Mouse (Mus musculus) thymus, adult 2 months (tissue): Measurements from ENCODE around the gene Sfta2.

Source experiments
- CTCF ChIP-seq: fragments of 200-500 bp; IDR thresholded peaks from 2 replicates; pipeline ENCODE4 v1.5.1; 2012; ENCODE audit warnings: mild to moderate bottlenecking, control low read depth, low read length, moderate library complexity, borderline replicate concordance; ENCODE audit not compliant: control insufficient read depth, poor library complexity, insufficient read depth; ENCODE audit errors: extremely low read depth
- POLR2A ChIP-seq: fragments of 200-500 bp; IDR thresholded peaks from 2 replicates; pipeline ENCODE4 v1.6.1; 2012; ENCODE audit warnings: mild to moderate bottlenecking, low read length, control low read depth, moderate library complexity; ENCODE audit not compliant: control insufficient read depth, poor library complexity, insufficient read depth; ENCODE audit errors: extremely low read depth

GRCm38 (mm10) chr17:35697429-35697758, 96.0 kb downstream of the Sfta2 start:
- TF ChIP-seq CTCF (no peak), POLR2A (no peak)
